Mouse (Mus musculus): Measurements from ENCODE around the gene Gm4133.
"Not testable (repeated sequence)": the region's sequence is repeated elsewhere in the genome, so short reads cannot be mapped to it uniquely, and the experiment has no call there.

Gene Gm4133

DNA sequence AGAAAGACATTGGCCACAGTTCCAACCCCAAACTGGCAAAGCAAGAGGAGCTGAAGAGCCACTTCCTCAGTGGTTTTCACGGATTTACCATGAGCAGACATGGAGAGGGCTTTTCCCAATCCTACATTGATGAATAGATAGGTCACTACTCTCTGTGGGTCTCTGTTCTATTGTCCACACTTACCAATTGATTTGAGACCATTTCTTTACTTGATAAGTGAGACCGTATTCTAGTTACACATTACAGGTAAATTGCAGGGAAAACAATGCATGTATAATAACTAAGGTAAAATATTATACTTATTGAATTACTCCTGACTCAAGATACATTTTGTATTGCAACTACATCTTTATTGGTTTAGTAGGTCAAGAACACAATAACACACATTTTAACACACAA, at the start of gene Gm4133:
Gene Gm4133, minus strand, starts transcription at position 101 of the 400 bp plus-strand sequence.
- not testable (repeated sequence) for DNase-seq

DNA sequence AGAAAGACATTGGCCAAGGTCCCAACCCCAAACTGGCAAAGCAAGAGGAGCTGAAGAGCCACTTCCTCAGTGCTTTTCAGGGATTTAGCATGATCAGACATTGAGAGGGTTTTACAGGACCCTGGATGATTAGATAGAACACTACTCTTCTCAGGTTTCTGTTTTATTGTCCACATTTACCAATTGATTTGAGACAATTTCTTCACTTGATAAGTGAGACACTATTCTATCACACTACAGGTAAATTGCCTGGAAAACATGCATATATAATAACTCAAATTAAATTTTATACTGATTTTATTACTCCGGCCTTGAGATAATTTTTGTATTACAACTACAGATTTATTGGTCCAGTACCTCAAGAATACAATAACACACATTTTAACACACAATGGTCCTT, 41.4 kb upstream of the Gm4133 start, which contains the start of gene Gm5728:
Gene Gm5728, minus strand, starts transcription at position 101 of the 400 bp plus-strand sequence.
- DNase-seq = not testable (repeated sequence)

All from cerebellum, adult 8-10 months (tissue).